16 mouse cellular contexts compared by ENCODE assay signal in the genomic region with DNA sequence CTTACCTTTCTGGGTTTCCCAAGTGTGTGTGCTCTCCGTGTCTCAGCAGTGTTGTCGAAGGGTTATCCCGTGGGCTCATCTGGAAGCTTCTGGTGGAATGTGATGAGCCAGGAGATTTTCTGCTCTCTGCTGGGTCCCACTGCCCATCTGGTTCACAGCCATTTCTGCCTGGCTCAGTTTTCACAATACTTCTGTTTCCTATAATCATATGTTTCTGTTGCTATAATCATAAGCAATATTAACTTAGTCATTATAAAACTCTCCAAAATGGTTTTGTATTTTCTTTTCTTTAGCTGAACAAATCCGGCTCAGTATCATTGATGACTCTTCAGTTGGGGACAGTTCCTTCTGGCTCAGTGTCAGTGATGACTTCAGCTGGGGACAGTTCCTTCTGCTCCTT. TPM values are rescaled to one million over a fixed set of nuclear protein-coding genes. Genes with fewer than 3 reads are reported as not detected.
DNase-seq lines count a peak whose midpoint lies in the region; ATAC-seq and TF ChIP-seq lines count a peak whose summit lies in the region.
"Had no signal": no experiment of that assay in that cellular context is flagged by ENCODE, and none has a peak within 500 bp of the region (broad histone marks: within the 10 kb centered on the region; RNA-seq: fewer than 3 reads in every experiment).

A gene (minus strand): TSS at position 101 of the 400 bp plus-strand sequence.

- no peak within 1 kb of the TSS for H3K4me2 ChIP-seq in hindbrain, embryonic 13.5 days
- no peak within 1 kb of the TSS for H3K4me2 ChIP-seq in hindbrain, embryonic 12.5 days (replicated peaks)
- 0 out of 2 replicates have a peak within 1 kb of the TSS, but pooled peaks have one; percentile 2 for H3K4me2 ChIP-seq in kidney, postnatal 0 days (ENCODE audit: low read length)
- H3K4me2 ChIP-seq in kidney, embryonic 14.5 days (replicated peaks; ENCODE audit: low read depth, low read length): no peak within 1 kb of the TSS; the same call in 1 of the 2 replicates
- H3K4me2 ChIP-seq in midbrain, embryonic 16.5 days (ENCODE audit: low read length): 0 out of 2 replicates have a peak within 1 kb of the TSS, but pooled peaks have one; percentile 12
- H3K4me2 ChIP-seq in neural tube, embryonic 15.5 days: peak within 1 kb of the TSS; percentile 30
- H3K4me2 ChIP-seq: forebrain, embryonic 13.5 days; liver, embryonic 13.5 days; midbrain, embryonic 15.5 days; neural tube, embryonic 12.5 days had no signal

- ATAC-seq in hindbrain, embryonic 13.5 days (ENCODE audit: low FRiP score): no peak
- no peak for ATAC-seq in hindbrain, embryonic 12.5 days (ENCODE audit: low FRiP score)
- no peak for ATAC-seq in kidney, postnatal 0 days (replicated peaks; ENCODE audit: low FRiP score, low read depth)
- no peak for ATAC-seq in kidney, embryonic 14.5 days (ENCODE audit: low FRiP score, low TSS enrichment)
- no peak for ATAC-seq in midbrain, embryonic 16.5 days
- ATAC-seq in neural tube, embryonic 15.5 days (ENCODE audit: low FRiP score): no peak
- ATAC-seq: forebrain, embryonic 13.5 days; midbrain, embryonic 15.5 days had no signal

- 72% methylated on average over 4 of the region's 4 CpGs for whole genome bisulfite sequencing in hindbrain, embryonic 13.5 days
- WGBS in hindbrain, embryonic 12.5 days: 63% methylated on average over 4 of the region's 4 CpGs
- 38% methylated on average over 4 of the region's 4 CpGs for WGBS in kidney, postnatal 0 days
- WGBS in kidney, embryonic 14.5 days: 44% methylated on average over 4 of the region's 4 CpGs
- WGBS in midbrain, embryonic 16.5 days: 57% methylated on average over 4 of the region's 4 CpGs
- 59% methylated on average over 4 of the region's 4 CpGs for WGBS in midbrain, embryonic 10.5 days
- WGBS in neural tube, embryonic 15.5 days: 65% methylated on average over 4 of the region's 4 CpGs

- peaks cover 21% of the 10 kb centered on the region for H3K27me3 ChIP-seq in hindbrain, embryonic 13.5 days
- H3K27me3 ChIP-seq in hindbrain, embryonic 12.5 days: peaks cover 4% of the 10 kb centered on the region
- no peaks in the 10 kb centered on the region for H3K27me3 ChIP-seq in kidney, postnatal 0 days (ENCODE audit: insufficient read depth, low read length)
- no peaks in the 10 kb centered on the region for H3K27me3 ChIP-seq in kidney, embryonic 14.5 days (ENCODE audit: control insufficient read depth, insufficient read depth, low read length)
- H3K27me3 ChIP-seq in midbrain, embryonic 16.5 days (ENCODE audit: control insufficient read depth, insufficient read depth, low read depth, low read length): peaks cover 7% of the 10 kb centered on the region; the same call in 1 of the 2 replicates
- H3K27me3 ChIP-seq in midbrain, embryonic 10.5 days (ENCODE audit: low read depth, poor library complexity, severe bottlenecking): peaks cover 4% of the 10 kb centered on the region; the same call in 1 of the 2 replicates
- H3K27me3 ChIP-seq in neural tube, embryonic 15.5 days (replicated peaks): no peaks in the 10 kb centered on the region; the same call in 1 of the 2 replicates
- H3K27me3 ChIP-seq: neural tube, embryonic 12.5 days had no signal

- TF ChIP-seq CTCF in kidney, postnatal 0 days (IDR thresholded peaks at IDR 0.05; ENCODE audit: low read depth): no peak

- no peaks in the 10 kb centered on the region for H3K9me3 ChIP-seq in hindbrain, embryonic 13.5 days
- no peaks in the 10 kb centered on the region for H3K9me3 ChIP-seq in hindbrain, embryonic 12.5 days (replicated peaks)
- H3K9me3 ChIP-seq in kidney, postnatal 0 days (replicated peaks; ENCODE audit: low read length): no peaks in the 10 kb centered on the region
- H3K9me3 ChIP-seq in kidney, embryonic 14.5 days (ENCODE audit: control insufficient read depth, low read length): no peaks in the 10 kb centered on the region
- no peaks in the 10 kb centered on the region for H3K9me3 ChIP-seq in midbrain, embryonic 16.5 days (replicated peaks; ENCODE audit: control insufficient read depth, low read length, poor library complexity, severe bottlenecking)
- H3K9me3 ChIP-seq in midbrain, embryonic 10.5 days (replicated peaks): no peaks in the 10 kb centered on the region
- H3K9me3 ChIP-seq in neural tube, embryonic 15.5 days (replicated peaks): no peaks in the 10 kb centered on the region
- H3K9me3 ChIP-seq: forebrain, embryonic 13.5 days; liver, embryonic 13.5 days; midbrain, embryonic 15.5 days; neural tube, embryonic 12.5 days had no signal

- no peak within 1 kb of the TSS for H3K27ac ChIP-seq in hindbrain, embryonic 13.5 days
- H3K27ac ChIP-seq in hindbrain, embryonic 12.5 days: no peak within 1 kb of the TSS
- no peak within 1 kb of the TSS for H3K27ac ChIP-seq in kidney, postnatal 0 days
- H3K27ac ChIP-seq in kidney, embryonic 14.5 days (ENCODE audit: low read depth, low read length): no peak within 1 kb of the TSS
- no peak within 1 kb of the TSS for H3K27ac ChIP-seq in midbrain, embryonic 16.5 days (ENCODE audit: low read length)
- H3K27ac ChIP-seq in midbrain, embryonic 10.5 days (replicated peaks): no peak within 1 kb of the TSS
- no peak within 1 kb of the TSS for H3K27ac ChIP-seq in neural tube, embryonic 15.5 days (replicated peaks)
- H3K27ac ChIP-seq: forebrain, embryonic 13.5 days; liver, embryonic 13.5 days; midbrain, embryonic 15.5 days; neural tube, embryonic 12.5 days had no signal

- H3K36me3 ChIP-seq in hindbrain, embryonic 13.5 days: no peaks in the 10 kb centered on the region
- no peaks in the 10 kb centered on the region for H3K36me3 ChIP-seq in hindbrain, embryonic 12.5 days
- no peaks in the 10 kb centered on the region for H3K36me3 ChIP-seq in kidney, postnatal 0 days (ENCODE audit: insufficient read depth, low read length)
- no peaks in the 10 kb centered on the region for H3K36me3 ChIP-seq in kidney, embryonic 14.5 days (ENCODE audit: control insufficient read depth, insufficient read depth, low read length)
- H3K36me3 ChIP-seq in midbrain, embryonic 16.5 days (ENCODE audit: control insufficient read depth, insufficient read depth, low read length): no peaks in the 10 kb centered on the region
- H3K36me3 ChIP-seq in midbrain, embryonic 10.5 days: no peaks in the 10 kb centered on the region
- H3K36me3 ChIP-seq in neural tube, embryonic 15.5 days: no peaks in the 10 kb centered on the region
- H3K36me3 ChIP-seq: liver, embryonic 13.5 days; midbrain, embryonic 15.5 days; neural tube, embryonic 12.5 days had no signal

- no peak within 1 kb of the TSS for H3K4me3 ChIP-seq in hindbrain, embryonic 13.5 days
- no peak within 1 kb of the TSS for H3K4me3 ChIP-seq in hindbrain, embryonic 12.5 days
- H3K4me3 ChIP-seq in kidney, postnatal 0 days (replicated peaks; ENCODE audit: low read depth, low read length): no peak within 1 kb of the TSS
- no peak within 1 kb of the TSS for H3K4me3 ChIP-seq in kidney, embryonic 14.5 days (ENCODE audit: low read length)
- no peak within 1 kb of the TSS for H3K4me3 ChIP-seq in midbrain, embryonic 16.5 days (ENCODE audit: low read depth, low read length)
- no peak within 1 kb of the TSS for H3K4me3 ChIP-seq in midbrain, embryonic 10.5 days
- peak within 1 kb of the TSS; percentile 15; the same call in 1 of the 2 replicates for H3K4me3 ChIP-seq in neural tube, embryonic 15.5 days (replicated peaks)
- H3K4me3 ChIP-seq: forebrain, embryonic 13.5 days; liver, embryonic 13.5 days; midbrain, embryonic 15.5 days; neural tube, embryonic 12.5 days had no signal

- H3K4me1 ChIP-seq in hindbrain, embryonic 13.5 days (replicated peaks): no peaks in the 10 kb centered on the region
- H3K4me1 ChIP-seq in hindbrain, embryonic 12.5 days: no peaks in the 10 kb centered on the region
- H3K4me1 ChIP-seq in kidney, postnatal 0 days (replicated peaks; ENCODE audit: insufficient read depth, low read length): no peaks in the 10 kb centered on the region
- no peaks in the 10 kb centered on the region for H3K4me1 ChIP-seq in kidney, embryonic 14.5 days (ENCODE audit: control insufficient read depth, insufficient read depth, low read length)
- H3K4me1 ChIP-seq in midbrain, embryonic 16.5 days (ENCODE audit: control insufficient read depth, insufficient read depth, low read length): no peaks in the 10 kb centered on the region
- H3K4me1 ChIP-seq in midbrain, embryonic 10.5 days: no peaks in the 10 kb centered on the region
- no peaks in the 10 kb centered on the region for H3K4me1 ChIP-seq in neural tube, embryonic 15.5 days
- H3K4me1 ChIP-seq: forebrain, embryonic 13.5 days; midbrain, embryonic 15.5 days; neural tube, embryonic 12.5 days had no signal

- H3K9ac ChIP-seq in hindbrain, embryonic 13.5 days: 0 out of 2 replicates have a peak within 1 kb of the TSS, but pooled peaks have one; percentile 19
- no peak within 1 kb of the TSS for H3K9ac ChIP-seq in hindbrain, embryonic 12.5 days
- H3K9ac ChIP-seq in kidney, postnatal 0 days (ENCODE audit: low read depth, low read length): no peak within 1 kb of the TSS
- H3K9ac ChIP-seq in kidney, embryonic 14.5 days (ENCODE audit: low read depth, low read length): no peak within 1 kb of the TSS
- no peak within 1 kb of the TSS for H3K9ac ChIP-seq in midbrain, embryonic 16.5 days (ENCODE audit: low read depth, low read length)
- 0 out of 2 replicates have a peak within 1 kb of the TSS, but pooled peaks have one; percentile 20 for H3K9ac ChIP-seq in neural tube, embryonic 15.5 days (replicated peaks)
- H3K9ac ChIP-seq: forebrain, embryonic 13.5 days; liver, embryonic 13.5 days; midbrain, embryonic 15.5 days; neural tube, embryonic 12.5 days had no signal

- DNase-seq in kidney, postnatal 0 days (ENCODE audit: low spot score): no peak
- DNase-seq in midbrain, embryonic 10.5 days (ENCODE audit: low spot score): no peak
- DNase-seq: cerebellum, adult 11 months; kidney, postnatal 14 days; left cerebral cortex, postnatal 4 days; liver, embryonic 13.5 days; right cerebral cortex, postnatal 4 days; thymus, adult 18-20 months had no signal

RNA-seq across cellular contexts. Expression of the gene that starts here (rescaled TPM):
- 0.19 and 0.66 TPM in 2 replicates for polyA plus RNA-seq in hindbrain, embryonic 13.5 days (2015; fragmentation: Nextera tagmentation; extraction: Ambion mirVana)
- polyA plus RNA-seq in hindbrain, embryonic 12.5 days (2016; fragmentation: Nextera tagmentation; extraction: Ambion mirVana): 0.49 and 1.1 TPM in 2 replicates
- 2.1 TPM in 2 replicates for polyA plus RNA-seq in kidney, postnatal 0 days (2015; fragmentation: Nextera tagmentation; extraction: Ambion mirVana)
- 1.1 and 1.4 TPM in 2 replicates for polyA plus RNA-seq in kidney, embryonic 14.5 days (2014; fragmentation: Nextera tagmentation; extraction: Ambion mirVana)
- polyA plus RNA-seq in midbrain, embryonic 16.5 days (2015; fragmentation: Nextera tagmentation; extraction: Ambion mirVana): 1.2 and 1.8 TPM in 2 replicates
- 0.24 TPM in 1 of 2 replicates, not detected in the other for polyA plus RNA-seq in midbrain, embryonic 10.5 days (2016; fragmentation: Nextera tagmentation; extraction: Ambion mirVana)
- 2.5 and 3.0 TPM in 2 replicates for polyA plus RNA-seq in neural tube, embryonic 15.5 days (2015; fragmentation: Nextera tagmentation; extraction: Ambion mirVana)
- polyA plus RNA-seq: forebrain, embryonic 13.5 days; liver, embryonic 13.5 days had no signal

Comparison
In these comparisons a context has a peak if more than half of its experiments do, and no peak if none do; other contexts are left out.
1. H3K4me2 ChIP-seq: peak in kidney, postnatal 0 days (single experiment), midbrain, embryonic 16.5 days (single experiment) and neural tube, embryonic 15.5 days (single experiment); none in hindbrain, embryonic 13.5 days (single experiment), hindbrain, embryonic 12.5 days (single experiment) and kidney, embryonic 14.5 days (single experiment).
2. H3K9ac ChIP-seq: peak in hindbrain, embryonic 13.5 days (single experiment) and neural tube, embryonic 15.5 days (single experiment); none in hindbrain, embryonic 12.5 days (single experiment), kidney, postnatal 0 days (single experiment), kidney, embryonic 14.5 days (single experiment) and midbrain, embryonic 16.5 days (single experiment).